Mouse (Mus musculus): ENCODE data around the gene Lsamp. TPM values are rescaled to one million over a fixed set of nuclear protein-coding genes. Genes with fewer than 3 reads are reported as not detected.

Gene Lsamp
- total RNA-seq, 2 experiments from 2014 or later = 390 to 474 TPM

GRCm38 (mm10) chr16:40234151-40234895 is 250.2 kb downstream of the Lsamp start:
- no peak for DNase-seq (ENCODE audit: extremely low spot score in 1 of 2, low spot score in 1 of 2)

GRCm38 (mm10) chr16:40271859-40272258 is 287.7 kb downstream of the Lsamp start:
- DNase-seq (ENCODE audit: extremely low spot score in 1 of 2, low spot score in 1 of 2) = no peak

GRCm38 (mm10) chr16:40290132-40290531 is 306.0 kb downstream of the Lsamp start:
- DNase-seq (ENCODE audit: extremely low spot score in 1 of 2, low spot score in 1 of 2) = no peak

- no peak for DNase-seq (ENCODE audit: extremely low spot score in 1 of 2, low spot score in 1 of 2)
These were observed 310.2 kb downstream of the Lsamp start for GRCm38 (mm10) chr16:40294296-40294882.

GRCm38 (mm10) chr16:40295240-40295639 is 311.1 kb downstream of the Lsamp start:
- no peak for DNase-seq (ENCODE audit: extremely low spot score in 1 of 2, low spot score in 1 of 2)

GRCm38 (mm10) chr16:40307666-40308065 is 323.5 kb downstream of the Lsamp start:
- DNase-seq (ENCODE audit: extremely low spot score in 1 of 2, low spot score in 1 of 2) = no peak

- DNase-seq (ENCODE audit: extremely low spot score in 1 of 2, low spot score in 1 of 2) = no peak
These were observed 332.0 kb downstream of the Lsamp start for GRCm38 (mm10) chr16:40316199-40316598.

- DNase-seq (ENCODE audit: extremely low spot score in 1 of 2, low spot score in 1 of 2) = no peak
These were observed 340.6 kb downstream of the Lsamp start for GRCm38 (mm10) chr16:40324811-40325210.

- no peak for DNase-seq (ENCODE audit: extremely low spot score in 1 of 2, low spot score in 1 of 2)
These were observed 344.2 kb downstream of the Lsamp start for GRCm38 (mm10) chr16:40328249-40328820.

GRCm38 (mm10) chr16:40369677-40370076 is 385.5 kb downstream of the Lsamp start:
- no peak for DNase-seq (ENCODE audit: extremely low spot score in 1 of 2, low spot score in 1 of 2)

- DNase-seq (ENCODE audit: extremely low spot score in 1 of 2, low spot score in 1 of 2) = no peak
These were observed 387.1 kb downstream of the Lsamp start for GRCm38 (mm10) chr16:40371291-40371690.

GRCm38 (mm10) chr16:40375314-40375713 is 391.2 kb downstream of the Lsamp start:
- DNase-seq (ENCODE audit: extremely low spot score in 1 of 2, low spot score in 1 of 2) = no peak

- no peak for DNase-seq (ENCODE audit: extremely low spot score in 1 of 2, low spot score in 1 of 2)
These were observed 393.1 kb downstream of the Lsamp start for GRCm38 (mm10) chr16:40377129-40377799.

- no peak for DNase-seq (ENCODE audit: extremely low spot score in 1 of 2, low spot score in 1 of 2)
These were observed 407.9 kb downstream of the Lsamp start for GRCm38 (mm10) chr16:40392106-40392505.

GRCm38 (mm10) chr16:40399531-40399930 is 415.4 kb downstream of the Lsamp start:
- no peak for DNase-seq (ENCODE audit: extremely low spot score in 1 of 2, low spot score in 1 of 2)

- DNase-seq (ENCODE audit: extremely low spot score in 1 of 2, low spot score in 1 of 2) = no peak
These were observed 450.1 kb downstream of the Lsamp start for GRCm38 (mm10) chr16:40434280-40434679.

GRCm38 (mm10) chr16:40436415-40436814 is 452.3 kb downstream of the Lsamp start:
- DNase-seq (ENCODE audit: extremely low spot score in 1 of 2, low spot score in 1 of 2) = no peak

GRCm38 (mm10) chr16:40437879-40438278 is 453.7 kb downstream of the Lsamp start:
- no peak for DNase-seq (ENCODE audit: extremely low spot score in 1 of 2, low spot score in 1 of 2)

- DNase-seq (ENCODE audit: extremely low spot score in 1 of 2, low spot score in 1 of 2) = no peak
These were observed 454.7 kb downstream of the Lsamp start for GRCm38 (mm10) chr16:40438876-40439275.

- no peak for DNase-seq (ENCODE audit: extremely low spot score in 1 of 2, low spot score in 1 of 2)
These were observed 462.4 kb downstream of the Lsamp start for GRCm38 (mm10) chr16:40446587-40446986.

- DNase-seq (ENCODE audit: extremely low spot score in 1 of 2, low spot score in 1 of 2) = peak in 1 of 2 experiments; percentile 20
These were observed 479.4 kb downstream of the Lsamp start for GRCm38 (mm10) chr16:40463411-40464058.
